Mouse (Mus musculus): ENCODE results near the gene Thap12. TPM values are rescaled to one million over a fixed set of nuclear protein-coding genes. Genes with fewer than 3 reads are reported as not detected.

The Thap12 gene
- polyA plus RNA-seq, 1 experiment: 16.4 TPM

GRCm38 (mm10) chr7:98729661-98730271 lies 26.9 kb downstream of the Thap12 start:
- Histone ChIP-seq H3K4me3 (no peak overlapping the region), H3K36me3 (ENCODE audit: control insufficient read depth, insufficient read depth) (no peaks in the 10 kb centered on the region), H3K4me2 (ENCODE audit: low read depth) (no peak overlapping the region), H3K27me3 (ENCODE audit: control insufficient read depth, insufficient read depth, insufficient read length) (no peaks in the 10 kb centered on the region), H3ac (ENCODE audit: control insufficient read depth, insufficient read length) (no peak overlapping the region), H3K79me2 (ENCODE audit: control insufficient read depth, insufficient read depth) (no peaks in the 10 kb centered on the region)
- TF ChIP-seq USF1 (IDR thresholded peaks at IDR 0.05; ENCODE audit: low read depth) (no peak), MAX (IDR thresholded peaks at IDR 0.05; ENCODE audit: low read depth) (no peak), E2F4 (IDR thresholded peaks at IDR 0.05; ENCODE audit: insufficient read depth) (no peak), CEBPB (IDR thresholded peaks at IDR 0.05; ENCODE audit: insufficient read depth, poor library complexity, severe bottlenecking) (no peak), POLR2AphosphoS2 (IDR thresholded peaks at IDR 0.05; ENCODE audit: insufficient read length, low read depth) (no peak), REST (IDR thresholded peaks at IDR 0.05; ENCODE audit: insufficient read depth, insufficient read length) (no peak), POLR2A (IDR thresholded peaks at IDR 0.05; ENCODE audit: insufficient read length, low read depth) (no peak), TCF12 (IDR thresholded peaks at IDR 0.05; ENCODE audit: insufficient read depth, poor library complexity, severe bottlenecking) (no peak), MYOG (IDR thresholded peaks at IDR 0.05; ENCODE audit: control insufficient read depth in 1 of 3, insufficient read depth in 1 of 3, insufficient read length in 2 of 3, low read depth in 2 of 3) (no peak), TCF3 (IDR thresholded peaks at IDR 0.05; ENCODE audit: insufficient read length, low read depth) (no peak), SRF (IDR thresholded peaks at IDR 0.05; ENCODE audit: control insufficient read depth, insufficient read length, low read depth) (no peak), MYOD1 (IDR thresholded peaks at IDR 0.05; ENCODE audit: control insufficient read depth in 1 of 3, insufficient read length in 2 of 3, low read depth in 2 of 3) (no peak)

GRCm38 (mm10) chr7:98733958-98734357 lies 31.1 kb downstream of the Thap12 start:
- Histone ChIP-seq H3K4me2 (ENCODE audit: low read depth) (no peak overlapping the region), H3K36me3 (ENCODE audit: control insufficient read depth, insufficient read depth) (no peaks in the 10 kb centered on the region), H3K4me3 (no peak overlapping the region), H3K27me3 (ENCODE audit: control insufficient read depth, insufficient read depth, insufficient read length) (no peaks in the 10 kb centered on the region), H3ac (ENCODE audit: control insufficient read depth, insufficient read length) (no peak overlapping the region), H3K79me2 (ENCODE audit: control insufficient read depth, insufficient read depth) (no peaks in the 10 kb centered on the region)
- TF ChIP-seq CEBPB (IDR thresholded peaks at IDR 0.05; ENCODE audit: insufficient read depth, poor library complexity, severe bottlenecking) (no peak), E2F4 (IDR thresholded peaks at IDR 0.05; ENCODE audit: insufficient read depth) (no peak), SRF (IDR thresholded peaks at IDR 0.05; ENCODE audit: control insufficient read depth, insufficient read length, low read depth) (no peak), TCF12 (IDR thresholded peaks at IDR 0.05; ENCODE audit: insufficient read depth, poor library complexity, severe bottlenecking) (no peak), MYOD1 (IDR thresholded peaks at IDR 0.05; ENCODE audit: control insufficient read depth in 1 of 3, insufficient read length in 2 of 3, low read depth in 2 of 3) (no peak), REST (IDR thresholded peaks at IDR 0.05; ENCODE audit: insufficient read depth, insufficient read length) (no peak), MYOG (IDR thresholded peaks at IDR 0.05; ENCODE audit: control insufficient read depth in 1 of 3, insufficient read depth in 1 of 3, insufficient read length in 2 of 3, low read depth in 2 of 3) (no peak)

- TF ChIP-seq MAX (IDR thresholded peaks at IDR 0.05; ENCODE audit: low read depth): no peak
- no peak for TF ChIP-seq E2F4 (IDR thresholded peaks at IDR 0.05; ENCODE audit: insufficient read depth)
- no peak for TF ChIP-seq POLR2AphosphoS2 (IDR thresholded peaks at IDR 0.05; ENCODE audit: insufficient read length, low read depth)
- no peak for TF ChIP-seq MYOD1 (IDR thresholded peaks at IDR 0.05; ENCODE audit: control insufficient read depth in 1 of 3, insufficient read length in 2 of 3, low read depth in 2 of 3)
- no peak for TF ChIP-seq TCF3 (IDR thresholded peaks at IDR 0.05; ENCODE audit: insufficient read length, low read depth)
- no peak for TF ChIP-seq TCF12 (IDR thresholded peaks at IDR 0.05; ENCODE audit: insufficient read depth, poor library complexity, severe bottlenecking)
- TF ChIP-seq MYOG (IDR thresholded peaks at IDR 0.05; ENCODE audit: control insufficient read depth in 1 of 3, insufficient read depth in 1 of 3, insufficient read length in 2 of 3, low read depth in 2 of 3): no peak
- TF ChIP-seq USF1 (IDR thresholded peaks at IDR 0.05; ENCODE audit: low read depth): no peak
- no peak for TF ChIP-seq POLR2A (IDR thresholded peaks at IDR 0.05; ENCODE audit: insufficient read length, low read depth)
- TF ChIP-seq REST (IDR thresholded peaks at IDR 0.05; ENCODE audit: insufficient read depth, insufficient read length): no peak
- TF ChIP-seq SRF (IDR thresholded peaks at IDR 0.05; ENCODE audit: control insufficient read depth, insufficient read length, low read depth): no peak
- TF ChIP-seq CEBPB (IDR thresholded peaks at IDR 0.05; ENCODE audit: insufficient read depth, poor library complexity, severe bottlenecking): no peak
- H3K27me3 ChIP-seq (ENCODE audit: control insufficient read depth, insufficient read depth, insufficient read length): no peaks in the 10 kb centered on the region
These were observed 32.0 kb downstream of the Thap12 start for GRCm38 (mm10) chr7:98734876-98735275.

DNA sequence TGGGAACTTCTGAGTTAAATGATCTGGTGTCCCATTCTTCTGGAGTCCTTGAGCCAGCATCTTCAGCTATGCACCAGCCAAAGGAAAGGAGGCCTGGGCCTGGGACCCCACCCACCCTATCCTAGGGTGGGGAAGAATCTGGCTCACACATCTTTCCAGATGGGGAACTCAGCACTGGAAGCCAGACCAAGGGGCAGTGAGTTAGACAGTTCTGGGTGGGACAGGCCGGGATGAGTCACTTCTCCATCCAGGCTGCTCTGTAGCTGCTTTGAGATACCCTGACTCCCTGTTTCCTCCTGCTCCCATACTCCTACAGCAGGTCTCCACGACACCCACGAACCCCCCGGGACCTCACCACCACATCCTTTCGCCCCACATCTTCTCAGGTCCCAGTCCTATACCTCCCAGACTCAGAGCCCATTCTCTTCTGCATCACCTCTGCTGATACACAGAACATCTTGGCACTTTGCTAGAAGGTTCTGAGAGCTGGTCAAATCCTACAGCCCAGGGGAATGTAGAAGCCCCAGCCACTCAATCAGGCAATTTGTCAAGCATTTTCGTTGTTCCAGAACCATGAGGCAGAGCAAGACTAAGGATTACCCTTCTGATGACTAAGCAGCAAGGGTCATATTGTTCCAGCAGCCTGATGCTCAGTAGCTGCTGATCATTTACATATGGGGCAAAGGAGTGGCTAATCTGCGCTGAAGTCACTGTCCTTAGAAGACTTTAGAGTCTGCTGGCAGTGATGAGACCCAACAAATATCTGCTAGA lies 34.1 kb downstream of the Thap12 start:
- Histone ChIP-seq H3K27me3 (ENCODE audit: control insufficient read depth, insufficient read depth, insufficient read length) (no peaks in the 10 kb centered on the region), H3K4me3 (no peak overlapping the region), H3K36me3 (ENCODE audit: control insufficient read depth, insufficient read depth) (no peaks in the 10 kb centered on the region), H3K4me2 (ENCODE audit: low read depth) (no peak overlapping the region), H3ac (ENCODE audit: control insufficient read depth, insufficient read length) (no peak overlapping the region), H3K79me2 (ENCODE audit: control insufficient read depth, insufficient read depth) (no peaks in the 10 kb centered on the region)
- TF ChIP-seq TCF3 (IDR thresholded peaks at IDR 0.05; ENCODE audit: insufficient read length, low read depth) (no peak), MYOD1 (IDR thresholded peaks at IDR 0.05; ENCODE audit: control insufficient read depth in 1 of 3, insufficient read length in 2 of 3, low read depth in 2 of 3) (no peak), USF1 (IDR thresholded peaks at IDR 0.05; ENCODE audit: low read depth) (no peak), MYOG (IDR thresholded peaks at IDR 0.05; ENCODE audit: control insufficient read depth in 1 of 3, insufficient read depth in 1 of 3, insufficient read length in 2 of 3, low read depth in 2 of 3) (no peak), POLR2A (IDR thresholded peaks at IDR 0.05; ENCODE audit: insufficient read length, low read depth) (no peak), MAX (IDR thresholded peaks at IDR 0.05; ENCODE audit: low read depth) (no peak), TCF12 (IDR thresholded peaks at IDR 0.05; ENCODE audit: insufficient read depth, poor library complexity, severe bottlenecking) (no peak), CEBPB (IDR thresholded peaks at IDR 0.05; ENCODE audit: insufficient read depth, poor library complexity, severe bottlenecking) (no peak)

More at GRCm38 (mm10) chr7:98734876-98735275, 32.0 kb downstream of the Thap12 start:
- Histone ChIP-seq H3K4me3 (no peak overlapping the region), H3ac (ENCODE audit: control insufficient read depth, insufficient read length) (no peak overlapping the region), H3K4me2 (ENCODE audit: low read depth) (no peak overlapping the region), H3K36me3 (ENCODE audit: control insufficient read depth, insufficient read depth) (no peaks in the 10 kb centered on the region), H3K79me2 (ENCODE audit: control insufficient read depth, insufficient read depth) (no peaks in the 10 kb centered on the region)
